Mouse (Mus musculus): Measurements from ENCODE around the gene Gm49368.
"Not testable (repeated sequence)": the region's sequence is repeated elsewhere in the genome, so short reads cannot be mapped to it uniquely, and the experiment has no call there.

Gene Gm49368

GRCm38 (mm10) chr7:128128741-128129720, 66.5 kb downstream of the Gm49368 start, which contains the start of gene Itgax:
Gene Itgax, plus strand, starts transcription at chr7:128129547.
- DNase-seq (ENCODE audit: low read depth, low spot score), result no peak

- no peak for DNase-seq (ENCODE audit: low read depth, low spot score)
Measured at GRCm38 (mm10) chr7:128132148-128132547, 69.7 kb downstream of the Gm49368 start.

- DNase-seq (ENCODE audit: low read depth, low spot score), result no peak
Measured at GRCm38 (mm10) chr7:128133596-128133995, 71.1 kb downstream of the Gm49368 start.

GRCm38 (mm10) chr7:128136927-128137326, 74.4 kb downstream of the Gm49368 start:
- DNase-seq (ENCODE audit: low read depth, low spot score), result no peak

- no peak for DNase-seq (ENCODE audit: low read depth, low spot score)
Measured at GRCm38 (mm10) chr7:128139611-128140010, 77.1 kb downstream of the Gm49368 start.

GRCm38 (mm10) chr7:128150970-128151369, 88.5 kb downstream of the Gm49368 start:
- DNase-seq (ENCODE audit: low read depth, low spot score), result no peak

GRCm38 (mm10) chr7:128154076-128154475, 91.6 kb downstream of the Gm49368 start, which contains the start of gene Itgad:
Gene Itgad, plus strand, starts transcription at chr7:128154376.
- DNase-seq (ENCODE audit: low read depth, low spot score), result no peak

GRCm38 (mm10) chr7:128154924-128155323, 92.4 kb downstream of the Gm49368 start:
- DNase-seq (ENCODE audit: low read depth, low spot score), result no peak

- not testable (repeated sequence) for DNase-seq (ENCODE audit: low read depth, low spot score)
Measured at GRCm38 (mm10) chr7:128158688-128159354, 96.3 kb downstream of the Gm49368 start.

GRCm38 (mm10) chr7:128164001-128164400, 101.5 kb downstream of the Gm49368 start:
- peak; percentile 15 for DNase-seq (ENCODE audit: low read depth, low spot score)

GRCm38 (mm10) chr7:128166391-128166790, 103.9 kb downstream of the Gm49368 start:
- no peak for DNase-seq (ENCODE audit: low read depth, low spot score)

- no peak for DNase-seq (ENCODE audit: low read depth, low spot score)
Measured at GRCm38 (mm10) chr7:128169996-128170395, 107.5 kb downstream of the Gm49368 start.

Data from telencephalon, adult 2 months (tissue).